Mouse (Mus musculus): ENCODE data around the gene Peli3. TPM values are rescaled to one million over a fixed set of nuclear protein-coding genes. Genes with fewer than 3 reads are reported as not detected.

Peli3 gene
- polyA plus RNA-seq, 1 experiment from 2014 or later: 1.8 TPM

GRCm38 (mm10) chr19:4925121-4925860, 17.6 kb downstream of the Peli3 start:
- ATAC-seq (ENCODE audit: insufficient read depth, low FRiP score): no peak
- Histone ChIP-seq H3K4me3 (replicated peaks; ENCODE audit: low read length) (no peak overlapping the region), H3K4me1 (ENCODE audit: control insufficient read depth, insufficient read depth, low read length) (peaks cover 16% of the 10 kb centered on the region), H3K27me3 (ENCODE audit: control insufficient read depth, insufficient read depth, low read length) (no peaks in the 10 kb centered on the region), H3K9ac (ENCODE audit: low read length) (no peak overlapping the region), H3K36me3 (ENCODE audit: control insufficient read depth, insufficient read depth, low read length) (peaks cover 14% of the 10 kb centered on the region; the same call in 1 of the 2 replicates), H3K4me2 (ENCODE audit: low read depth, low read length) (no peak overlapping the region), H3K27ac (ENCODE audit: low read length) (no peak overlapping the region), H3K9me3 (replicated peaks; ENCODE audit: control insufficient read depth, low read length) (no peaks in the 10 kb centered on the region)
- 92% methylated on average over 11 of the region's 11 CpGs for WGBS

DNA sequence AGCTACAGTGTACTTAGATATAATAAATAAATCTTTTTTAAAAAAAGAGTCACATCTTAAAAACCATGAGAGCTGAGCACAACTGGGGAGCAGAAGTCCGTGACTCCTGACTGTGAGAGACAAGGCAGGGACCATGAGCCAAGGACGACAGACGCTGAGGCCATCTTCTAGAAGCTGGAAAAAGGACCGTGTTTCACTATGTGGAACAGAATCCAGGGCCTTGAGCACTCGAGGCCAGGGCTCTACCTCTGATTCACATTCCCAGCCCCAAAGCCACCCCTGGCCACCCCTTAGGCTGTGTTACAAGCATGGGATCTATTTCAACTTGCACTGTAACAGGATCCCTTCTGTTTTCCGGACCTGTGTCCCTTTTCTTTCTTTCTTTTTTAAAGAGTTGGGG, 23.3 kb downstream of the Peli3 start:
- no peak overlapping the region for H3K9ac ChIP-seq (ENCODE audit: low read length)
- H3K9me3 ChIP-seq (replicated peaks; ENCODE audit: control insufficient read depth, low read length): no peaks in the 10 kb centered on the region
- H3K36me3 ChIP-seq (ENCODE audit: control insufficient read depth, insufficient read depth, low read length): peaks cover 19% of the 10 kb centered on the region
- ATAC-seq (ENCODE audit: insufficient read depth, low FRiP score): no peak
- H3K4me2 ChIP-seq (ENCODE audit: low read depth, low read length): no peak overlapping the region
- H3K27me3 ChIP-seq (ENCODE audit: control insufficient read depth, insufficient read depth, low read length): no peaks in the 10 kb centered on the region
- 83% methylated on average over 6 of the region's 6 CpGs for WGBS
- no peaks in the 10 kb centered on the region for H3K4me1 ChIP-seq (ENCODE audit: control insufficient read depth, insufficient read depth, low read length)
- no peak overlapping the region for H3K4me3 ChIP-seq (replicated peaks; ENCODE audit: low read length)
- no peak overlapping the region for H3K27ac ChIP-seq (ENCODE audit: low read length)

DNA sequence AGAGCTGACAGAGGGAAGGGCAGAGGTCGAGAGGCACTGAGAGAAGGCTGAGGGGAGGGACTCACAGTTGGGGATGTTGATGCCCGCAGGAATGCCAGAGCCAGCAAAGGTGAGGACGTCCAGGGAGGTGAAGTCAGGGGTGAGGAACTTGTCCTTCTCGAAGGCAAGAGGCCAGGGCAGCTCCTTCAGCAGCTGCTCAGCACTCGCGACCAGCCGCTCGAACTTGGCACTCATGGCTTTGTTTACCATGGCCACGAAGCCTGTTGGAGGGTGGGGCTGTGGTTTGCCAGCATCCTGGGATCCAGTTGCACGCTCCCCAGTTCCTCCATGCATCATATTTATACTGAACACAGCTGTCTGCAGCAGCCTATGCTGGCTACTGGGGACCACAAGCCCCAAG, 26.1 kb downstream of the Peli3 start:
- WGBS: 80% methylated on average over 10 of the region's 10 CpGs

GRCm38 (mm10) chr19:4915924-4916603, 26.9 kb downstream of the Peli3 start:
- 89% methylated on average over 15 of the region's 15 CpGs for WGBS
- Histone ChIP-seq H3K27me3 (ENCODE audit: control insufficient read depth, insufficient read depth, low read length) (no peaks in the 10 kb centered on the region), H3K4me2 (ENCODE audit: low read depth, low read length) (no peak overlapping the region), H3K4me1 (ENCODE audit: control insufficient read depth, insufficient read depth, low read length) (no peaks in the 10 kb centered on the region), H3K9ac (ENCODE audit: low read length) (no peak overlapping the region), H3K4me3 (replicated peaks; ENCODE audit: low read length) (no peak overlapping the region), H3K27ac (ENCODE audit: low read length) (no peak overlapping the region), H3K9me3 (replicated peaks; ENCODE audit: control insufficient read depth, low read length) (no peaks in the 10 kb centered on the region), H3K36me3 (ENCODE audit: control insufficient read depth, insufficient read depth, low read length) (peaks cover 23% of the 10 kb centered on the region)
- no peak for ATAC-seq (ENCODE audit: insufficient read depth, low FRiP score)

More for the DNA sequence above, 26.1 kb downstream of the Peli3 start:
- Histone ChIP-seq H3K4me2 (ENCODE audit: low read depth, low read length) (no peak overlapping the region), H3K9me3 (replicated peaks; ENCODE audit: control insufficient read depth, low read length) (no peaks in the 10 kb centered on the region), H3K4me1 (ENCODE audit: control insufficient read depth, insufficient read depth, low read length) (no peaks in the 10 kb centered on the region), H3K27ac (ENCODE audit: low read length) (no peak overlapping the region), H3K4me3 (replicated peaks; ENCODE audit: low read length) (no peak overlapping the region), H3K9ac (ENCODE audit: low read length) (no peak overlapping the region), H3K27me3 (ENCODE audit: control insufficient read depth, insufficient read depth, low read length) (no peaks in the 10 kb centered on the region), H3K36me3 (ENCODE audit: control insufficient read depth, insufficient read depth, low read length) (peaks cover 26% of the 10 kb centered on the region)
- no peak for ATAC-seq (ENCODE audit: insufficient read depth, low FRiP score)

- Histone ChIP-seq H3K36me3 (ENCODE audit: control insufficient read depth, insufficient read depth, low read length) (peaks cover 20% of the 10 kb centered on the region), H3K27ac (ENCODE audit: low read length) (no peak overlapping the region), H3K4me3 (replicated peaks; ENCODE audit: low read length) (no peak overlapping the region), H3K4me1 (ENCODE audit: control insufficient read depth, insufficient read depth, low read length) (peaks cover 3% of the 10 kb centered on the region; the same call in 1 of the 2 replicates), H3K9ac (ENCODE audit: low read length) (no peak overlapping the region), H3K27me3 (ENCODE audit: control insufficient read depth, insufficient read depth, low read length) (no peaks in the 10 kb centered on the region), H3K9me3 (replicated peaks; ENCODE audit: control insufficient read depth, low read length) (no peaks in the 10 kb centered on the region), H3K4me2 (ENCODE audit: low read depth, low read length) (no peak overlapping the region)
- 91% methylated on average over 7 of the region's 7 CpGs for WGBS
- no peak for ATAC-seq (ENCODE audit: insufficient read depth, low FRiP score)
These were observed 33.6 kb downstream of the Peli3 start for GRCm38 (mm10) chr19:4909376-4909775.

- no peaks in the 10 kb centered on the region for H3K9me3 ChIP-seq (replicated peaks; ENCODE audit: control insufficient read depth, low read length)
- H3K27me3 ChIP-seq (ENCODE audit: control insufficient read depth, insufficient read depth, low read length): no peaks in the 10 kb centered on the region
- ATAC-seq (ENCODE audit: insufficient read depth, low FRiP score): no peak
- H3K36me3 ChIP-seq (ENCODE audit: control insufficient read depth, insufficient read depth, low read length): peaks cover 11% of the 10 kb centered on the region
- peaks cover 3% of the 10 kb centered on the region; the same call in 1 of the 2 replicates for H3K4me1 ChIP-seq (ENCODE audit: control insufficient read depth, insufficient read depth, low read length)
- no peak overlapping the region for H3K9ac ChIP-seq (ENCODE audit: low read length)
- 80% methylated on average over 4 of the region's 4 CpGs for WGBS
- no peak overlapping the region for H3K4me2 ChIP-seq (ENCODE audit: low read depth, low read length)
- H3K27ac ChIP-seq (ENCODE audit: low read length): no peak overlapping the region
- H3K4me3 ChIP-seq (replicated peaks; ENCODE audit: low read length): no peak overlapping the region
These were observed 34.8 kb downstream of the Peli3 start for GRCm38 (mm10) chr19:4908107-4908506.

GRCm38 (mm10) chr19:4905979-4906794, 36.7 kb downstream of the Peli3 start, which contains the start of gene Bbs1:
Bbs1 (minus strand) TSS chr19:4906628.
- peaks cover 3% of the 10 kb centered on the region; the same call in 1 of the 2 replicates for H3K4me1 ChIP-seq (ENCODE audit: control insufficient read depth, insufficient read depth, low read length)
- H3K9me3 ChIP-seq (replicated peaks; ENCODE audit: control insufficient read depth, low read length): no peaks in the 10 kb centered on the region
- peak within 1 kb of the TSS; percentile 62 for H3K9ac ChIP-seq (ENCODE audit: low read length)
- H3K27me3 ChIP-seq (ENCODE audit: control insufficient read depth, insufficient read depth, low read length): no peaks in the 10 kb centered on the region
- no peak within 1 kb of the TSS for H3K27ac ChIP-seq (ENCODE audit: low read length)
- peak within 1 kb of the TSS; percentile 67 for H3K4me3 ChIP-seq (replicated peaks; ENCODE audit: low read length)
- peak; percentile 39; the same call in 1 of the 2 replicates for ATAC-seq (ENCODE audit: insufficient read depth, low FRiP score)
- 8% methylated on average over 31 of the region's 31 CpGs for WGBS
- peak within 1 kb of the TSS; percentile 66 for H3K4me2 ChIP-seq (ENCODE audit: low read depth, low read length)
- peaks cover 11% of the 10 kb centered on the region for H3K36me3 ChIP-seq (ENCODE audit: control insufficient read depth, insufficient read depth, low read length)

- Histone ChIP-seq H3K9me3 (replicated peaks; ENCODE audit: control insufficient read depth, low read length) (no peaks in the 10 kb centered on the region), H3K4me2 (ENCODE audit: low read depth, low read length) (no peak overlapping the region), H3K4me3 (replicated peaks; ENCODE audit: low read length) (no peak overlapping the region), H3K4me1 (ENCODE audit: control insufficient read depth, insufficient read depth, low read length) (no peaks in the 10 kb centered on the region), H3K27me3 (ENCODE audit: control insufficient read depth, insufficient read depth, low read length) (no peaks in the 10 kb centered on the region), H3K27ac (ENCODE audit: low read length) (no peak overlapping the region), H3K9ac (ENCODE audit: low read length) (no peak overlapping the region), H3K36me3 (ENCODE audit: control insufficient read depth, insufficient read depth, low read length) (no peaks in the 10 kb centered on the region)
- ATAC-seq (ENCODE audit: insufficient read depth, low FRiP score): no peak
- 71% methylated on average over 3 of the region's 3 CpGs for WGBS
These were observed 43.0 kb downstream of the Peli3 start for GRCm38 (mm10) chr19:4899888-4900287.

Data from stomach, embryonic 16.5 days (tissue).